Mouse (Mus musculus): ENCODE measurements around the gene Mlec. TPM values are rescaled to one million over a fixed set of nuclear protein-coding genes. Genes with fewer than 3 reads are reported as not detected.

The Mlec gene
- total RNA-seq, 2 experiments from 2014 or later: 67.9 to 77.9 TPM

- intact Hi-C loops (cut with DNase I): no loop called here
- DNase-seq (ENCODE audit: low spot score in 2 of 2): no peak
These were observed 58.0 kb downstream of the Mlec start for GRCm38 (mm10) chr5:115099991-115100390.

GRCm38 (mm10) chr5:115099530-115099929 lies 58.4 kb downstream of the Mlec start:
- intact Hi-C loops (cut with DNase I): no loop called here
- DNase-seq (ENCODE audit: low spot score in 2 of 2): no peak

GRCm38 (mm10) chr5:115098195-115098594 lies 59.8 kb downstream of the Mlec start, which contains the start of gene Gm10401:
Gene Gm10401 (minus strand): TSS chr5:115098295.
- intact Hi-C loops (cut with DNase I): no loop called here
- no peak for DNase-seq (ENCODE audit: low spot score in 2 of 2)

Other genes with a start within 250 kb of the Mlec start
- gene Oasl1, start 234.9 kb downstream of the Mlec start, total RNA-seq (2021): not detected
- gene 2210016L21Rik, start 216.0 kb downstream of the Mlec start, total RNA-seq (2021): 100 to 1,000 TPM; 210 to 248 TPM
- not detected for gene Hnf1a, start 187.1 kb downstream of the Mlec start, total RNA-seq (2021)
- gene Sppl3, start 147.0 kb downstream of the Mlec start, total RNA-seq (2021): 100 to 1,000 TPM; 104 to 106 TPM
- not detected for gene Gm10401, start 59.9 kb downstream of the Mlec start, total RNA-seq (2021)
- gene Acads, start 38.8 kb downstream of the Mlec start, total RNA-seq (2021): 1 to 10 TPM; 5.9 to 6.8 TPM
- gene Unc119b, start 23.2 kb downstream of the Mlec start, total RNA-seq (2021): 10 to 100 TPM; 23.4 to 28.1 TPM
- 100 to 1,000 TPM; 179 to 209 TPM for gene Cabp1, start 36.2 kb upstream of the Mlec start, total RNA-seq (2021)
- gene Pop5, start 77.7 kb upstream of the Mlec start, total RNA-seq (2021): 10 to 100 TPM; 59.5 to 75.8 TPM
- 100 to 1,000 TPM; 244 to 283 TPM for gene Rnf10, start 114.7 kb upstream of the Mlec start, total RNA-seq (2021)
- 10 to 100 TPM; 38.2 to 38.8 TPM for gene Coq5, start 121.5 kb upstream of the Mlec start, total RNA-seq (2021)
- 100 to 1,000 TPM; 770 to 772 TPM for gene Dynll1, start 142.8 kb upstream of the Mlec start, total RNA-seq (2021)
- gene Srsf9, start 169.0 kb upstream of the Mlec start, total RNA-seq (2021): 10 to 100 TPM; 73.4 to 75.5 TPM
- 10 to 100 TPM; 22.4 to 23.3 TPM for gene Gatc, start 183.0 kb upstream of the Mlec start, total RNA-seq (2021)
- 10 to 100 TPM; 28.2 to 32.4 TPM for gene Triap1, start 183.0 kb upstream of the Mlec start, total RNA-seq (2021)
- 100 to 1,000 TPM; 838 to 857 TPM for gene Cox6a1, start 190.8 kb upstream of the Mlec start, total RNA-seq (2021)

Measured in left cerebral cortex, postnatal 14 days (tissue).